Mouse (Mus musculus) olfactory bulb, adult 2 months (tissue): ENCODE data around the gene Syt5. TPM values are rescaled to one million over a fixed set of nuclear protein-coding genes. Genes with fewer than 3 reads are reported as not detected.
"Not testable (repeated sequence)": the region's sequence is repeated elsewhere in the genome, so short reads cannot be mapped to it uniquely, and the experiment has no call there.

ENCODE experiments used
- H3K27ac ChIP-seq: fragments of 200-500 bp; 2 replicates; pipeline ENCODE4 v1.5.1; 2012; ENCODE audit warnings: low read depth, low read length; ENCODE audit not compliant: insufficient read depth
- H3K4me1 ChIP-seq: fragments of 200-500 bp; 2 replicates; pipeline ENCODE4 v1.6.1; 2012; ENCODE audit warnings: low read length; ENCODE audit not compliant: control insufficient read depth, insufficient read depth
- H3K4me3 ChIP-seq: fragments of 200-500 bp; 2 replicates; pipeline ENCODE4 v1.5.1; 2012; ENCODE audit warnings: mild to moderate bottlenecking, low read depth, low read length, moderate library complexity; ENCODE audit not compliant: insufficient read depth
- CTCF ChIP-seq: fragments of 200-500 bp; IDR thresholded peaks from 2 replicates; pipeline ENCODE4 v1.5.1; 2012; ENCODE audit warnings: low read depth, mild to moderate bottlenecking, low read length, moderate library complexity; ENCODE audit not compliant: insufficient read depth
- POLR2A ChIP-seq: fragments of 200-500 bp; IDR thresholded peaks from 2 replicates; pipeline ENCODE4 v1.6.1; 2012; ENCODE audit warnings: mild to moderate bottlenecking, low read depth, low read length, moderate library complexity; ENCODE audit not compliant: insufficient read depth
- WGBS: fragments of 180-500 bp; shearing (Covaris S2); methylation state at CpG from one replicate; pipeline ENCODE4 v1.1.7; 2018; 5-methylcytosine and 5-hydroxymethylcytosine counted together
- polyA plus RNA-seq: library from polyadenylated mRNA; stranded (reverse); fragments of >200 nt; gene quantifications from 2 replicates; pipeline ENCODE4 v1.2.4, GENCODE M21; 2012; ENCODE audit warnings: low replicate concordance; ENCODE audit not compliant: missing spikeins, insufficient read depth, insufficient read length

Gene Syt5
- polyA plus RNA-seq, 1 experiment: not detected

GRCm38 (mm10) chr7:4524212-4524922 is 23.0 kb downstream of the Syt5 start, which contains the start of gene Tnni3:
Gene Tnni3 (minus strand): TSS chr7:4524229.
- peaks cover 13% of the 10 kb centered on the region for H3K4me1 ChIP-seq
- 67% methylated on average over 15 of the region's 15 CpGs for WGBS
- peak; percentile 19; the same call in 1 of the 2 replicates for TF ChIP-seq CTCF
- H3K4me3 ChIP-seq, H3K27ac ChIP-seq: not testable (repeated sequence)

- WGBS: 92% methylated on average over 33 of the region's 33 CpGs
- no peak for TF ChIP-seq CTCF
- no peak for TF ChIP-seq POLR2A
Observed at GRCm38 (mm10) chr7:4523205-4524130, 23.9 kb downstream of the Syt5 start.

GRCm38 (mm10) chr7:4522292-4522691 is 25.0 kb downstream of the Syt5 start:
- WGBS: 83% methylated on average over 6 of the region's 6 CpGs
- Histone ChIP-seq H3K4me1 (peaks cover 13% of the 10 kb centered on the region), H3K27ac (no peak overlapping the region), H3K4me3 (no peak overlapping the region)
- TF ChIP-seq POLR2A: no peak
- no peak for TF ChIP-seq CTCF

More at GRCm38 (mm10) chr7:4523205-4524130, 23.9 kb downstream of the Syt5 start:
- no peak overlapping the region for H3K27ac ChIP-seq
- peaks cover 13% of the 10 kb centered on the region for H3K4me1 ChIP-seq
- no peak overlapping the region for H3K4me3 ChIP-seq

GRCm38 (mm10) chr7:4521231-4522003 is 25.9 kb downstream of the Syt5 start:
- TF ChIP-seq CTCF (no peak), POLR2A (no peak)
- Histone ChIP-seq H3K4me3 (0 out of 2 replicates have a peak overlapping the region, but pooled peaks have one; percentile 10), H3K27ac (no peak overlapping the region), H3K4me1 (peaks cover 11% of the 10 kb centered on the region)
- WGBS: 44% methylated on average over 32 of the region's 32 CpGs

- Histone ChIP-seq H3K4me3 (no peak overlapping the region), H3K4me1 (peaks cover 19% of the 10 kb centered on the region), H3K27ac (no peak overlapping the region)
- TF ChIP-seq CTCF (no peak), POLR2A (no peak)
- 74% methylated on average over 1 of the region's 1 CpGs for WGBS
Observed at GRCm38 (mm10) chr7:4518487-4518886, 28.9 kb downstream of the Syt5 start.

- Histone ChIP-seq H3K27ac (no peak within 1 kb of the TSS), H3K4me1 (peaks cover 17% of the 10 kb centered on the region), H3K4me3 (no peak within 1 kb of the TSS)
- 39% methylated on average over 4 of the region's 4 CpGs for WGBS
- TF ChIP-seq POLR2A: no peak
- TF ChIP-seq CTCF: no peak
Observed at GRCm38 (mm10) chr7:4516332-4517050, 30.9 kb downstream of the Syt5 start, which contains the start of gene Tnnt1. Gene Tnnt1 (minus strand): TSS chr7:4516382.

GRCm38 (mm10) chr7:4515853-4516252 is 31.5 kb downstream of the Syt5 start:
- Histone ChIP-seq H3K4me3 (no peak overlapping the region), H3K27ac (no peak overlapping the region), H3K4me1 (peaks cover 13% of the 10 kb centered on the region)
- TF ChIP-seq POLR2A (no peak), CTCF (no peak)
- WGBS: 67% methylated on average over 6 of the region's 6 CpGs
